Mouse (Mus musculus) MEL (cell line): ENCODE measurements around the gene Otulinl. TPM values are rescaled to one million over a fixed set of nuclear protein-coding genes. Genes with fewer than 3 reads are reported as not detected.

Source experiments
- DNase-seq: peaks from one replicate; pipeline ENCODE4 v3.0.0; 2011; ENCODE audit warnings: low read depth, low spot score
- H3K27ac ChIP-seq: 2 replicates; pipeline ENCODE4 v1.5.1; 2012; ENCODE audit warnings: low read depth, mild to moderate bottlenecking, control low read depth, low read length, moderate library complexity; ENCODE audit not compliant: control insufficient read depth
- H3K27me3 ChIP-seq, 2 experiments: fragments of 150-350 bp in 1 of 2; sonication (generic) in 1 of 2; 2 replicates each; pipeline ENCODE4 v1.6.1; 2012; ENCODE audit warnings: low read length in 2 of 2, mild to moderate bottlenecking in 2 of 2, improper control_type of control experiment in 1 of 2, moderate library complexity in 1 of 2; ENCODE audit not compliant: insufficient read depth in 2 of 2, control insufficient read depth in 1 of 2
- H3K36me3 ChIP-seq, 2 experiments: 2 replicates each; pipeline ENCODE4 v1.6.1; 2012 to 2014; ENCODE audit warnings: low read length in 2 of 2, improper control_type of control experiment in 1 of 2, inconsistent platforms in 1 of 2, mild to moderate bottlenecking in 1 of 2; ENCODE audit not compliant: insufficient read depth in 2 of 2, control insufficient read depth in 1 of 2
- H3K4me1 ChIP-seq, 2 experiments: fragments of 150-350 bp in 1 of 2; sonication (generic) in 1 of 2; 2 replicates each; pipeline ENCODE4 v1.6.1; 2012; ENCODE audit warnings: low read length in 2 of 2, improper control_type of control experiment in 1 of 2, mild to moderate bottlenecking in 1 of 2; ENCODE audit not compliant: insufficient read depth in 2 of 2, control insufficient read depth in 1 of 2
- H3K4me3 ChIP-seq, 2 experiments: fragments of 150-350 bp in 1 of 2; sonication (generic) in 1 of 2; 2 replicates each; pipeline ENCODE4 v1.5.1; 2012; ENCODE audit warnings: low read depth in 2 of 2, low read length in 2 of 2, mild to moderate bottlenecking in 2 of 2, moderate library complexity in 2 of 2, control low read depth in 1 of 2, improper control_type of control experiment in 1 of 2; ENCODE audit not compliant: control insufficient read depth in 1 of 2, insufficient read depth in 1 of 2
- H3K79me2 ChIP-seq: 2 replicates; pipeline ENCODE4 v1.6.1; 2012; ENCODE audit warnings: mild to moderate bottlenecking, low read length, moderate library complexity; ENCODE audit not compliant: control insufficient read depth, poor library complexity, insufficient read depth
- H3K9ac ChIP-seq: 2 replicates; pipeline ENCODE4 v1.6.1; 2012; ENCODE audit warnings: low read depth, mild to moderate bottlenecking, control low read depth, low read length, moderate library complexity; ENCODE audit not compliant: control insufficient read depth, poor library complexity, severe bottlenecking
- H3K9me3 ChIP-seq: fragments of 150-350 bp; sonication (generic); replicated peaks from 2 replicates; pipeline ENCODE4 v1.6.1; 2012; ENCODE audit warnings: mild to moderate bottlenecking, low read length, improper control_type of control experiment, moderate library complexity; ENCODE audit not compliant: insufficient read depth
- BHLHE40 ChIP-seq: IDR thresholded peaks from 2 replicates; pipeline ENCODE4 v1.6.1; 2012; ENCODE audit warnings: low read depth, mild to moderate bottlenecking, inconsistent platforms, low read length, improper control_type of control experiment, borderline replicate concordance
- CHD1 ChIP-seq: IDR thresholded peaks from 2 replicates; pipeline ENCODE4 v1.6.1; 2012; ENCODE audit warnings: low read depth, mild to moderate bottlenecking, inconsistent platforms, low read length, improper control_type of control experiment
- CHD2 ChIP-seq: IDR thresholded peaks from 2 replicates; pipeline ENCODE4 v1.6.1; 2011; ENCODE audit warnings: low read length, improper control_type of control experiment
- ETS1 ChIP-seq: IDR thresholded peaks from 2 replicates; pipeline ENCODE4 v1.6.1; 2012; ENCODE audit warnings: low read depth, mild to moderate bottlenecking, inconsistent platforms, low read length, improper control_type of control experiment, moderate library complexity
- HCFC1 ChIP-seq: IDR thresholded peaks from 2 replicates; pipeline ENCODE4 v1.6.1; 2012; ENCODE audit warnings: low read depth, mild to moderate bottlenecking, inconsistent platforms, low read length, improper control_type of control experiment, moderate library complexity
- JUND ChIP-seq: IDR thresholded peaks from 2 replicates; pipeline ENCODE4 v1.6.1; 2011; ENCODE audit warnings: low read depth, mild to moderate bottlenecking, improper control_type of control experiment, low read length
- KAT2A ChIP-seq: conservative IDR thresholded peaks from 2 replicates; pipeline ENCODE4 v1.6.1; 2012; ENCODE audit warnings: low read depth, low read length, improper control_type of control experiment, inconsistent platforms
- MAX ChIP-seq: IDR thresholded peaks from 2 replicates; pipeline ENCODE4 v1.6.1; 2011; ENCODE audit warnings: low read length, improper control_type of control experiment
- MXI1 ChIP-seq: IDR thresholded peaks from 2 replicates; pipeline ENCODE4 v1.6.1; 2011; ENCODE audit warnings: mild to moderate bottlenecking, low read depth, low read length, improper control_type of control experiment
- MYB ChIP-seq: IDR thresholded peaks from 2 replicates; pipeline ENCODE4 v1.6.1; 2011; ENCODE audit warnings: mild to moderate bottlenecking, low read depth, low read length, improper control_type of control experiment
- MYC ChIP-seq: IDR thresholded peaks from 2 replicates; pipeline ENCODE4 v1.6.1; 2011; ENCODE audit warnings: low read depth, mild to moderate bottlenecking, low read length, improper control_type of control experiment, moderate library complexity
- NELFE ChIP-seq: IDR thresholded peaks from 2 replicates; pipeline ENCODE4 v1.6.1; 2011; ENCODE audit warnings: low read depth, low read length, improper control_type of control experiment
- POLR2AphosphoS2 ChIP-seq: IDR thresholded peaks from 2 replicates; pipeline ENCODE4 v1.6.1; 2011; ENCODE audit warnings: low read length, improper control_type of control experiment
- POLR2AphosphoS5 ChIP-seq: IDR thresholded peaks from 2 replicates; pipeline ENCODE4 v1.6.1; 2012; ENCODE audit warnings: low read depth, borderline replicate concordance, mild to moderate bottlenecking, inconsistent platforms, low read length, moderate library complexity, mixed read lengths
- RAD21 ChIP-seq: IDR thresholded peaks from 2 replicates; pipeline ENCODE4 v1.6.1; 2011; ENCODE audit warnings: mild to moderate bottlenecking, low read depth, low read length, improper control_type of control experiment
- TCF12 ChIP-seq: IDR thresholded peaks from 2 replicates; pipeline ENCODE4 v1.6.1; 2014; ENCODE audit warnings: low read depth, mild to moderate bottlenecking, inconsistent platforms, low read length, improper control_type of control experiment, moderate library complexity
- USF1 ChIP-seq: IDR thresholded peaks from 2 replicates; pipeline ENCODE4 v1.6.1; 2014; ENCODE audit warnings: low read depth, mild to moderate bottlenecking, inconsistent platforms, low read length, improper control_type of control experiment, moderate library complexity
- USF2 ChIP-seq, 2 experiments: IDR thresholded peaks; 2 replicates each; pipeline ENCODE4 v1.6.1; 2011 to 2012; ENCODE audit warnings: improper control_type of control experiment in 2 of 2, low read length in 2 of 2, borderline replicate concordance in 1 of 2, inconsistent platforms in 1 of 2, low read depth in 1 of 2, mild to moderate bottlenecking in 1 of 2; ENCODE audit not compliant: insufficient read depth in 1 of 2
- ZC3H11A ChIP-seq: IDR thresholded peaks from 2 replicates; pipeline ENCODE4 v1.6.1; 2012; ENCODE audit warnings: low read depth, mild to moderate bottlenecking, inconsistent platforms, low read length, improper control_type of control experiment
- ZNF384 ChIP-seq: IDR thresholded peaks from 2 replicates; pipeline ENCODE4 v1.6.1; 2012; ENCODE audit warnings: low read depth, mild to moderate bottlenecking, inconsistent platforms, low read length, improper control_type of control experiment
- polyA plus RNA-seq, 2 experiments: library from polyadenylated mRNA; stranded (reverse) in 1 of 2; unstranded in 1 of 2; fragments of >175 nt in 1 of 2; fragments of >200 nt in 1 of 2; gene quantifications; 2 replicates each; pipeline versions ENCODE4 v1.2.1 to v1.2.4; 2012; ENCODE audit warnings: low replicate concordance in 2 of 2, low read depth in 1 of 2; ENCODE audit not compliant: insufficient read length in 2 of 2, insufficient read depth in 1 of 2, missing spikeins in 1 of 2
- total RNA-seq: library from RNA; depleted of rRNA; stranded (reverse); fragments of 300-350 nt; gene quantifications from 2 replicates; pipeline ENCODE4 v1.2.3, GENCODE M21; 2012

Gene Otulinl
- total and polyA plus RNA-seq, 3 experiments = 0.14 to 0.50 TPM; not detected in 1

- no peak overlapping the region for H3K4me3 ChIP-seq
- no peaks in the 10 kb centered on the region for H3K9me3 ChIP-seq
These were observed 22.2 kb downstream of the Otulinl start for GRCm38 (mm10) chr15:27659143-27659542.

GRCm38 (mm10) chr15:27658356-27658755 lies 23.0 kb downstream of the Otulinl start:
- H3K36me3 ChIP-seq = peaks cover 0 to 2% of the 10 kb centered on the region in 2 experiments; a peak in 1 of 4 replicates
- TF ChIP-seq MYB (no peak), MYC (no peak), TCF12 (no peak), CHD2 (no peak), CHD1 (no peak)
- no peaks in the 10 kb centered on the region for H3K79me2 ChIP-seq
- peaks cover 2 to 3% of the 10 kb centered on the region in 2 experiments; a peak in 2 of 4 replicates for H3K4me1 ChIP-seq
- H3K27ac ChIP-seq = no peak overlapping the region
- H3K27me3 ChIP-seq = no peaks in the 10 kb centered on the region
- no peak overlapping the region for H3K9ac ChIP-seq
- no peak for DNase-seq
- no peaks in the 10 kb centered on the region for H3K9me3 ChIP-seq
- H3K4me3 ChIP-seq = no peak overlapping the region

More at GRCm38 (mm10) chr15:27659143-27659542, 22.2 kb downstream of the Otulinl start:
- no peaks in the 10 kb centered on the region for H3K79me2 ChIP-seq
- TF ChIP-seq NELFE (no peak), MXI1 (no peak), POLR2AphosphoS2 (no peak), JUND (no peak), BHLHE40 (no peak), CHD2 (no peak), ZNF384 (no peak), ETS1 (no peak), POLR2AphosphoS5 (no peak), HCFC1 (no peak), USF1 (no peak), USF2 (IDR thresholded peaks at IDR 0.05; ENCODE audit: borderline replicate concordance in 1 of 2, insufficient read depth in 1 of 2, low read depth in 1 of 2, low read length in 2 of 2) (no peak), TCF12 (no peak), MYB (no peak), ZC3H11A (no peak), RAD21 (no peak), MAX (no peak), KAT2A (no peak)
- TF ChIP-seq, all 39 proteins: peak for 0
- no peak overlapping the region for H3K9ac ChIP-seq
- H3K4me1 ChIP-seq = peaks cover 2 to 3% of the 10 kb centered on the region in 2 experiments; a peak in 2 of 4 replicates
- H3K27ac ChIP-seq = no peak overlapping the region
- no peaks in the 10 kb centered on the region for H3K27me3 ChIP-seq
- peaks cover 0 to 2% of the 10 kb centered on the region in 2 experiments; a peak in 1 of 4 replicates for H3K36me3 ChIP-seq
- DNase-seq = peak; percentile 25
